Mouse (Mus musculus): ENCODE measurements around the gene C1qtnf4.

DNA sequence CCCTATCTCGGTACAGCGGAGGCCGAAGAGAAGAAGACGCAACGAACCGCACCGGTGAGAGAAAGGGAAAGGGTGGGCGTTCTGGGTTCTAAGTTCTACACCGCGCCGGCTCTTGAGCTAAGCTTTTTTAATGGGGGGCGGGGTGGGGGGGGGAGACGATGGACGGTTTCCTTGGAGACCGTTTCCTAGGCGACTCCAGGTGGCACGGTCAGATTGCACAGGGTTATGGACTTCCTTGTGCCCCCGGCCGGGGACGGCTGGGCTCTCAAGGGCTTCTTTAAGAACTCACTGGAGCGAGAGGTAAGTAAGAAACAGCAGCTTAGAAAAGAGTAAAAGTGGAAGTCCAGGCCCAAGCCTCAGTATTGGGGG lies 19.2 kb downstream of the C1qtnf4 start:
- TF ChIP-seq POLR2A (IDR thresholded peaks at IDR 0.05; ENCODE audit: borderline replicate concordance, extremely low read depth, low read depth, low read length) (no peak), CTCF (IDR thresholded peaks at IDR 0.05; ENCODE audit: insufficient read depth, low read length) (no peak)

Measured in lung, adult 2 months (tissue).